Mouse (Mus musculus) forebrain, postnatal 0 days (tissue): ENCODE data around the gene Akap6. TPM values are rescaled to one million over a fixed set of nuclear protein-coding genes. Genes with fewer than 3 reads are reported as not detected.

Experiments used
- ATAC-seq: fragments of 200-750 bp; cut with Nextera tagmentation; 2 replicates; pipeline ENCODE4 v1.8.0; 2017; ENCODE audit warnings: mild to moderate bottlenecking, moderate library complexity
- DNase-seq: peaks from one replicate; pipeline ENCODE4 v3.0.0-alpha.2; 2015
- H3K27ac ChIP-seq: fragments of 300-500 bp; sonication (generic); 2 replicates; pipeline ENCODE4 v1.5.1; 2014; ENCODE audit warnings: low read depth, mild to moderate bottlenecking, antibody characterized with exemption, low read length, moderate library complexity, mixed read lengths
- H3K27me3 ChIP-seq: fragments of 300-500 bp; sonication (generic); 2 replicates; pipeline ENCODE4 v1.6.1; 2014; ENCODE audit warnings: mild to moderate bottlenecking, low read length, mixed read lengths; ENCODE audit not compliant: insufficient read depth
- H3K36me3 ChIP-seq: fragments of 300-500 bp; sonication (generic); 2 replicates; pipeline ENCODE4 v1.6.1; 2014; ENCODE audit warnings: mild to moderate bottlenecking, moderate library complexity; ENCODE audit not compliant: insufficient read depth
- H3K4me1 ChIP-seq: fragments of 300-500 bp; sonication (generic); 2 replicates; pipeline ENCODE4 v1.6.1; 2014; ENCODE audit warnings: antibody characterized with exemption; ENCODE audit not compliant: insufficient read depth
- H3K4me2 ChIP-seq: fragments of 300-500 bp; sonication (generic); 2 replicates; pipeline ENCODE4 v1.6.1; 2014; ENCODE audit warnings: low read depth, mild to moderate bottlenecking, moderate library complexity
- H3K4me3 ChIP-seq: fragments of 300-500 bp; sonication (generic); 2 replicates; pipeline ENCODE4 v1.5.1; 2014; ENCODE audit warnings: low read depth, low read length, mixed read lengths
- H3K9ac ChIP-seq: fragments of 300-500 bp; sonication (generic); 2 replicates; pipeline ENCODE4 v1.6.1; 2014; ENCODE audit warnings: mild to moderate bottlenecking
- H3K9me3 ChIP-seq: fragments of 300-500 bp; sonication (generic); 2 replicates; pipeline ENCODE4 v1.6.1; 2016; ENCODE audit warnings: low read length
- CTCF ChIP-seq: sonication (generic); IDR thresholded peaks from 2 replicates; pipeline ENCODE4 v1.5.1; 2016; ENCODE audit warnings: antibody characterized with exemption, control low read depth, low read depth
- WGBS: fragments of 180-500 bp; shearing (Covaris S2); extraction: QIAGEN DNeasy Blood & Tissue Kit; methylation state at CpG from one replicate; pipeline ENCODE4 v1.1.7; 2014; 5-methylcytosine and 5-hydroxymethylcytosine counted together
- polyA plus RNA-seq: library from polyadenylated mRNA; unstranded; fragments of >200 nt; fragmentation: Nextera tagmentation; extraction: Ambion mirVana; gene quantifications from 2 replicates; pipeline ENCODE4 v1.2.1, GENCODE M21; 2015
- total RNA-seq: library from RNA; depleted of rRNA; stranded (reverse); fragments of >200 nt; gene quantifications from 2 replicates; pipeline ENCODE4 v1.2.3, GENCODE M21; 2014; rRNA removed

The Akap6 gene
- 58.9 and 68.9 TPM in 2 replicates for total RNA-seq
- 7.2 and 14.4 TPM in 2 replicates for polyA plus RNA-seq

DNA sequence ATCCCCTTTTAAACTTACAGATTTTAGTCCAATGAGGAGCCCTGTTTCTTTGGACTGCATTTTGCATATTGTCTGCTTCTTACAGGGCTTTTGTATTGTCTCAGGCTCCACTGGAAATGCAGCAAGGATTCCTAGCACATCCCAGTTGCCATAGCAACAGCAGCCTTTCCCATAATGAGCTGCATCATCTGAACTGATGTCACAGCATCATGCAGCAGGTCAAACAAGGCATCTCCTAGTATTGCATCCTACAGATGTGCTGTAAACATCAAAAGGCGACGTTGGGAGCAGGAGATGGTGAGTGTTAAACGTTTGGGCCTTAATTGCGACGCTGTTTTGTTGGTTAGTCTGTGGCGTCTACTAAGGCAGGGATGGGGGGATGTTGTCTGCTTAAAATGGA, at the start of gene Akap6:
TSS of gene Akap6 (plus strand) at position 238 of the 400 bp plus-strand sequence.
- H3K4me2 ChIP-seq: peak within 1 kb of the TSS; percentile 61
- H3K27ac ChIP-seq: peak within 1 kb of the TSS; percentile 89

DNA sequence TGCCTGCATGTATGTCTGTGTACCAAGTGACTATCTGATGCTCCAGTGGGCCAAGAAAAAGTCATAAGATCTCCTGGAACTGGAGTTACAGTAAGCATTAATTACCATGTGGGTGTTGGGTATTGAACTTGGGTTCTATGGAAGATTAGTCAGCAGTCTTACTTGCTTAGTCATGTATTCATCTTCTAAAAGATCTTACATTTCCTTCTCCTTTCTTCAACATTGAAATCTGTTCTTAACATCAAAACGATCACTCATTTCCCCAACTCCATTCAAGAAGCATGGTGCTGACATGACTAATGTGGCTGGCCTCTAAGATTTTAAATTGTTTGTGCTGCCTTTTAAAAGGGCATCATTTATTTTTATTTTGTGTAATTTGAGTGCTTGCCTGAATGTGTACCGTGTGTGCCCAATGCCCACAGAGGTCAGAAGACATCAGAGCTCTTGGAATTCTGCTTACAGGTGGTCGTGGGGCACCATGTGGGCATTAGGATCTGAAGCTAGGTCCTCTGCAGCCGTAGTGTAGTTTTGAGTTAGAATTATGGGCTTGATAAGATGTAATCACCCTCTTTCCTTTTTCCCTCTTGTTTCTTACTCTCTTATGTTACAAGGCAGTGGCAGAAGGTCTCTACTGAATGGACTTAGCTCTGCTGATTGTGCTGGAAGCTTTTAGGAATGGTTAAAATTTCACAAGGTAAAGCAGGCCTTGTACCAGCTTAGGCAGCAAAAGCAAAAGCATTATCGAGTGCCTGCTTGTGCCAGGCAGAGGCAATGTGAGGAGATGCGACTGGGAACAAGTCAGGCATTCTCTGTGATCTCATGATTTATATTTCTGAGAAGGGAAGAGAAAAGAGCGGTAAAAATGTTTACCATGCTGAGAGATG, 36.0 kb upstream of the Akap6 start:
- Histone ChIP-seq H3K27ac (no peak overlapping the region), H3K4me3 (no peak overlapping the region), H3K36me3 (no peaks in the 10 kb centered on the region), H3K9ac (no peak overlapping the region), H3K27me3 (no peaks in the 10 kb centered on the region), H3K4me1 (no peaks in the 10 kb centered on the region), H3K4me2 (no peak overlapping the region), H3K9me3 (no peaks in the 10 kb centered on the region)
- no peak for ATAC-seq
- DNase-seq: no peak
- WGBS: 84% methylated on average over 7 of the region's 7 CpGs
- TF ChIP-seq CTCF: no peak

More for the DNA sequence above, at the start of gene Akap6:
- TF ChIP-seq CTCF: no peak
- H3K9me3 ChIP-seq: no peaks in the 10 kb centered on the region
- H3K4me1 ChIP-seq: peaks cover 9% of the 10 kb centered on the region
- DNase-seq (peak; percentile 96), ATAC-seq (peak; percentile 92)
- H3K9ac ChIP-seq: peak within 1 kb of the TSS; percentile 59
- 5% methylated on average over 6 of the region's 6 CpGs for WGBS
- no peaks in the 10 kb centered on the region for H3K27me3 ChIP-seq
- H3K36me3 ChIP-seq: no peaks in the 10 kb centered on the region
- H3K4me3 ChIP-seq: peak within 1 kb of the TSS; percentile 59

DNA sequence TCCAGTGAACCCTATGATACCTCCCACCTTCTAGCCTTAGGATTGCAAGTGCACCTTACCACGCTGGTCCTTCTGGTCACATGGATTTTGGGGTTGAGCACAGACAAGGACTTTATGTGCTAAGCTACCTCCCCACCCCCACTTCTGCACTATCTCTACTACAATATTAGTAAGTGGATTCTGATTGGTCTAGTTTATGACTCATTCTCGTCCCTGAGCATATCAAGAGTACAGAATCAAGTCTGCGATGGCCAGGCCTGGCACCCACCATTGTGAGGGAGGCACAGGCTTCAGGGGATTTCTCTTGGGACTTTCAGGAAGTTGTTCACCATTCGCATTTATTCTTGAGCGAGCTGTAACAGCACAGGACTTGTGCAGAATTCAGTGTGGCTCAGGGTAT, 34.2 kb upstream of the Akap6 start:
- Histone ChIP-seq H3K36me3 (no peaks in the 10 kb centered on the region), H3K27me3 (no peaks in the 10 kb centered on the region), H3K27ac (no peak overlapping the region), H3K9ac (no peak overlapping the region), H3K4me2 (no peak overlapping the region), H3K9me3 (0 out of 2 replicates have a peak, but pooled peaks cover 1% of the 10 kb centered on the region), H3K4me1 (no peaks in the 10 kb centered on the region), H3K4me3 (no peak overlapping the region)
- ATAC-seq (no peak), DNase-seq (no peak)
- no peak for TF ChIP-seq CTCF
- WGBS: 93% methylated on average over 5 of the region's 5 CpGs

DNA sequence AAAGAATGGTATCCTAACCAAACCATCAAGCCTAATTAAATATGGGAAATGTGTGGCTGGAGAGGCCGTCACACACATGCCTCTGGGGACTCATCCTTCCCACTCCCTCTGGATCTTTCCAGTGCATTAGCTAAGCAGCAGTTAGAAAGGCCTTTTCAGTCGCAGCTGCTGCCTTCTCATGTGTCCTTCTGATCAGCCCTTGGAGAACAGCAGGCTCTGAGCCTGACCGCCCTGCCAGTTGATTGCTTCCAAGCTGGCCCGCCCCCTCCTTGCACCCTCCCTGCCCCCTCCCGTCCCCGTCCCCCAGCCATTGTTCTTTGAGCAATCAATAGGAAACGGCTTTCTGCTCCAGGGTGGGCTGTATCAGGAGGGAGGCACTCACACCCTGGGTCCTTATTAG, 27.7 kb upstream of the Akap6 start:
- H3K4me2 ChIP-seq: no peak overlapping the region
- H3K9ac ChIP-seq: no peak overlapping the region
- 2% methylated on average over 7 of the region's 7 CpGs for WGBS
- DNase-seq (peak; percentile 12), ATAC-seq (peak; percentile 77)
- no peak for TF ChIP-seq CTCF
- H3K4me1 ChIP-seq: no peaks in the 10 kb centered on the region
- no peaks in the 10 kb centered on the region for H3K27me3 ChIP-seq
- H3K27ac ChIP-seq: no peak overlapping the region
- no peaks in the 10 kb centered on the region for H3K36me3 ChIP-seq
- H3K9me3 ChIP-seq: 0 out of 2 replicates have a peak, but pooled peaks cover 3% of the 10 kb centered on the region
- no peak overlapping the region for H3K4me3 ChIP-seq

DNA sequence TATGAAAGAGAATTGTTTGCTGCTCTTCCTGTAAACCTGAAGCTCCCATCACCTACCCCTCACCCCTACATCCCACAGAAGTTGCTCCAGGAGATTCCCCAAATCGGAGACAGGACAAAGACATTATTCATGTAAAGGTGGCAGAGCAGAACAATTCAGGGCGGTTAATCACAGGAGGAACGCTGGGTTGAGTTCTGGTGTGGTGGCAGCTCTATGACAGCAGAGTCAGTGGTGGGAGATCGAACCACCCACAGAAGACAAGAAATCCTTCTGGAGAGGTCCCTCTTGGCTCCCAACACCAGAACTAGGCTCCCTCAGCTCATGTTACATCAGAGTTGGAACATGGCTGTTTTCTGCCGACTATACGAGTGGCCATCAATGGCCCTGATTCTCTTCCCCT, 27.2 kb upstream of the Akap6 start:
- WGBS: 34% methylated on average over 6 of the region's 6 CpGs
- Histone ChIP-seq H3K4me2 (no peak overlapping the region), H3K27me3 (no peaks in the 10 kb centered on the region), H3K27ac (no peak overlapping the region), H3K4me1 (no peaks in the 10 kb centered on the region), H3K4me3 (no peak overlapping the region), H3K36me3 (no peaks in the 10 kb centered on the region), H3K9me3 (0 out of 2 replicates have a peak, but pooled peaks cover 3% of the 10 kb centered on the region), H3K9ac (no peak overlapping the region)
- DNase-seq (no peak), ATAC-seq (no peak)
- no peak for TF ChIP-seq CTCF

DNA sequence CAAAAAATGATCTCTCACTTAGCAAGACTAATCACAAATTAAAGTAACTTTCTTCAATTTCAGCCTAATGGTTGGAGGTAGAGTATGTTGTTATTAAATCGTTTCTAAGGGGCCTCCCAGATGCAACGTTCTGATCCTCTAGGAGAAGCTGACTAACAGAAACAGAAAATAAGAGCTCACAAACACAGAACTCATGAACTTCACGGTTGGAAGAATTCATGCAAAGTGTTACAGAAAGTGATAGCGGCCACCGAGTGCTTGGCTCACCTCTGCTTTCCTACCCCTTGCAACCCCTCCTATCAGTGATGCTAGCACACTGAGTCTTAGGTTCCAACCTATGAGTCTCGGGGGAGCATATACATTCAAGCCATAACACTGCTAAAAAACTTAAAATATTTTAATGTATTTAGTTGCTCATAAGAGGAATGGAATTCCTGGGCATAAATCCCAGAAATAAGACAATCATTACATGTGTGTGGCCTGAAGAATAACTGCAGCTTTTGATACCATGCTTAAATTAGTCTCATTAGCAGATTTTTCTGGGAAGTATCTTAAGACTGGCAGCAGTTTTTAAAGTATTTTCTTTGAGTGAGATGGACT, 25.7 kb upstream of the Akap6 start:
- Histone ChIP-seq H3K9ac (no peak overlapping the region), H3K27ac (no peak overlapping the region), H3K36me3 (no peaks in the 10 kb centered on the region), H3K27me3 (no peaks in the 10 kb centered on the region), H3K4me2 (no peak overlapping the region), H3K9me3 (0 out of 2 replicates have a peak, but pooled peaks cover 3% of the 10 kb centered on the region), H3K4me1 (no peaks in the 10 kb centered on the region), H3K4me3 (no peak overlapping the region)
- no peak for DNase-seq
- 61% methylated on average over 6 of the region's 6 CpGs for WGBS
- no peak for TF ChIP-seq CTCF
- no peak for ATAC-seq

DNA sequence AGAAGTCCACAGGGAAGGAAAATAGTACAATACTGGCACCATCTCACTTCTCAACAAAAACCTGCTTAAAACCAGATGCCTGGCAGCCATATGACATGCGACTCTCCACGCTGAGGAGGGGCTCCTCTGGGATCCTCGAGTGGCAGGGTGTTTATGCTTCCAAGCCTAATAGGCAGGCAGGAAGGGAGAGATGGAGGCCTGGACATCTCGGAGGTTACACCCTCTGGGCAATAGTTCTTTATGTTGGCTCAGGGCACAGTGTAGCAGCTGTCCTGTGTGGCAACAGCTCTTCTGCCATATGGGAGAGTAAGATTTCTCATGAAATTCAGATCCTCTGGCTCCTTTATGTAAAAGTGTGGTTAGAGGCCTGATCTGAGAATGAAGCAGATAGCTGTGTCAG, 24.2 kb upstream of the Akap6 start:
- 32% methylated on average over 4 of the region's 4 CpGs for WGBS
- no peaks in the 10 kb centered on the region for H3K27me3 ChIP-seq
- H3K9ac ChIP-seq: no peak overlapping the region
- peak; percentile 87 for ATAC-seq
- H3K4me1 ChIP-seq: no peaks in the 10 kb centered on the region
- 0 out of 2 replicates have a peak, but pooled peaks cover under 1% of the 10 kb centered on the region for H3K9me3 ChIP-seq
- peak; percentile 52 for DNase-seq
- H3K36me3 ChIP-seq: no peaks in the 10 kb centered on the region
- peak overlapping the region; percentile 35; the same call in 1 of the 2 replicates for H3K27ac ChIP-seq
- H3K4me3 ChIP-seq: no peak overlapping the region
- TF ChIP-seq CTCF: no peak
- H3K4me2 ChIP-seq: no peak overlapping the region
